Mouse (Mus musculus) left cerebral cortex, adult 11 months (tissue): ENCODE measurements around the gene Ciao1.
"Not testable (repeated sequence)": the region's sequence is repeated elsewhere in the genome, so short reads cannot be mapped to it uniquely, and the experiment has no call there.

Source experiments
- DNase-seq: peaks from one replicate; pipeline ENCODE4 v3.0.0; 2022; ENCODE audit warnings: low spot score

Ciao1 gene

DNA sequence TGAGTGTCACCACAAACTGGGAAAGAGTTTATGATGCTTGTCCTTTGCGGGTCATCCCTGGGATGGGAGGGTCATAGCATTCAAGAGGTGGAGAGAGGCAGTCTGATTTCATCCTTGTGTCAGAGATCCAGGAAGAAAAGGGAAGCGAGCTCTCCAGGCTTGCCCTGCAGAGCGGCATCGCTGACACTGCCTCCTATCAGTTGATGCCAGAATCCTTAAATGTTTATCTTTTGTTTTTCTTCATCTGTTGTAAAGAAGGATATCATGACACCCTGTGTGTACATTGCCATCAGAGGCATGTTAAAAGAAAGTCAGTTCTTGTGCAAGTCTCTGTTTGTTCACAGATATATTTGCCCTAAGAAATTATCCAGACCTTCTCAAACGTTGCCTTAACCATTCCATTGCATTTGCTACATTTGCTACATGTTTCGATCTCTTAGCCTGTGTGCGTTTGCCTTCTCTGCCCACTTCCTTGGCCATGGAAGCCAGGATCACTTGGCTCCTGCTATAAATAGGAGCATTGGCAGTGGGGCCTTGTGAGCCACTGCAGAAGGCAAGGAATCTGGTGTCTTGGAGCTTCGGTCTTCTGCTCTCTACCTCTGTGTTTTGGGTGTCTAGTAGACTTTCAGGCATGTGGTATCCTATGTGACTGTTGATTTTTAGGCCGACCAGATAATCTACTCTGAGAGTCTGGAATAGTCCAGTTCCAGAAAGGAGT is 2.8 kb upstream of the Ciao1 start:
- no peak for DNase-seq

- no peak for DNase-seq
Observed at GRCm38 (mm10) chr2:127248334-127249004, 853 bp upstream of the Ciao1 start.

- DNase-seq: no peak
Observed at GRCm38 (mm10) chr2:127240065-127240464, 7.6 kb downstream of the Ciao1 start.

DNA sequence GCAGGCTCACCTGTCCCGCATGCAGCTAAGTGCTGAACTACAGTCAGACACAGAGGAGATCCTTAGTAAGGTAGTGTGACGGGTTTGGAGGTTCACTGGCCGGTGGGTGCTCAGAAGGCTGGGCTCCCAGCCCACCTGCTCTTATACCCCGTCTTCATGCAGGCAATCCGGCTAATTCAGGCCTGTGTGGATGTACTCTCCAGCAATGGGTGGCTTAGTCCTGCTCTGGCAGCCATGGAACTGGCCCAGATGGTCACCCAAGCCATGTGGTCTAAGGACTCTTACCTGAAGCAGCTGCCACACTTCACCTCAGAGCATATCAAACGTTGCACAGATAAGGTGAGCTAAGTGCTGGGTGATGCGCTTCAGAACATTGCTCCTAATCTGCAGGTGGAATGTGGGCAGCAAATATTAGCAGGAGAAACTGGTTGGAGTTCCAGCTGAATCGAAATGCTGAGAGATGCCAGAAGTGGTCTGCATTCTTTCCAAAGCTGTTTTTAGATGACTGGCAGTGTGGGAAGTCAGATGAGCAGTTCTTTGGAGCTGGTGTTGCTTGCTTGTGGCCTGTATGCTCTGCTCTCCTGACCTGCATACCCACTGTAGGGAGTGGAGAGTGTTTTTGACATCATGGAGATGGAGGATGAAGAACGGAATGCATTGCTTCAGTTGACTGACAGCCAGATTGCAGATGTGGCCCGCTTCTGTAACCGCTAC is 9.6 kb downstream of the Ciao1 start:
- DNase-seq: no peak

DNA sequence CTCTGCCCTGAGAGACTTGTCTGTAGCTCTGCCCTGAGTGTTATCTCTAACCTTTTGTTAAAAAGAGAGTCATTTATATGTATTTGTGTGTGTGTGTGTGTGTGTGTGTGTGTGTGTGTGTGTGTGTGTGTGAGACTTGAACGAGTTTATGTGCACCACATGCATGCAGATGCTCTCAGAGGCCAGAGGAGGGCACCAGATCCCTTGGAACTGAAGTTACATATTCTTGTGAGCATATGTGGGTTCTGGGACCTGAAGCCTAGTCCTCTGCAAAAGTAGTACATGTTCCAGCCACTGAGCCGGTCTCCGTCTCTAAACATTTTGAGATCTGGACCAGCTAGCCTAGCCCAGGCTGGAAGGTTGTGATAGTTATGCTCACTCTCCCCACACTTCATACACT is 22.4 kb downstream of the Ciao1 start:
- DNase-seq: no peak

DNA sequence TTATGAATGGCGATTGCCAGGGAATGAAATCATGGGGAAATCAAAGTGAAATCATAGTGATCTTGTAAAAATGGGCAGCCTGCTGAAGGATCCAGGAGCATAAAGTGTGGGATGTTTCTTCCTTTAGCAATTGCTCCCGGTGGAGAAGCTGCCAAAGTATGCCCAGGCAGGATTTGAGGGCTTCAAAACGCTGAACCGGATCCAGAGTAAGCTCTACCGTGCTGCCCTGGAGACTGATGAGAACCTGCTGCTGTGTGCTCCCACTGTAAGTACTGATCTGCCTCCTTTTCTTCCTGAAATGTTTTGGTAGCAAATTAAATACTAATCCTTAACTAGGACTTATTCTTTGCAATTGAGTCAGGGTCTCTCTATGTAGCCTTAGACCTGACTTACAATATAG is 29.9 kb downstream of the Ciao1 start:
- DNase-seq: no peak

GRCm38 (mm10) chr2:127210701-127211100 is 36.9 kb downstream of the Ciao1 start:
- DNase-seq: no peak

- DNase-seq: no peak
Observed at GRCm38 (mm10) chr2:127208452-127208769, 39.2 kb downstream of the Ciao1 start.

- peak; percentile 93 for DNase-seq
Observed at GRCm38 (mm10) chr2:127207547-127208451, 39.8 kb downstream of the Ciao1 start, which contains the start of the genes 1810024B03Rik and Snrnp200. 1810024B03Rik (minus strand) TSS chr2:127208280. Snrnp200 (plus strand) TSS chr2:127208386.

- DNase-seq: no peak
Observed at GRCm38 (mm10) chr2:127206916-127207315, 40.7 kb downstream of the Ciao1 start.

DNA sequence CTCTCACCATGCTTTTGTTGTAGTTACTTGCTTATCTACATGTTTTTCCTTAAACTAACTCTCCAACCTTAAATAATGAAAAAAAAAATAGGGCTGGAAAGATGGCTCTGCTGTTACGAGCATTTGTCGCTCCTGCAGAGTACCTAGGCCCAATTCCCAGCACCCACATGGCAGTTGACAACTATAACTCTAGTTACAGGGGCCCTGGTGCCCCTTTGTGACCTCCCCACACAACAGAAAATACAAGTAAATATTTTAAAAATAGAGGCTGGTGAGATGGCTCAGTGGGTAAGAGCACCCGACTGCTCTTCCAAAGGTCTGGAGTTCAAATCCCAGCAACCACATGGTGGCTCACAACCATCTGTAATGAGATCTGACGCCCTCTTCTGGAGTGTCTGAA is 41.7 kb downstream of the Ciao1 start:
- not testable (repeated sequence) for DNase-seq

DNA sequence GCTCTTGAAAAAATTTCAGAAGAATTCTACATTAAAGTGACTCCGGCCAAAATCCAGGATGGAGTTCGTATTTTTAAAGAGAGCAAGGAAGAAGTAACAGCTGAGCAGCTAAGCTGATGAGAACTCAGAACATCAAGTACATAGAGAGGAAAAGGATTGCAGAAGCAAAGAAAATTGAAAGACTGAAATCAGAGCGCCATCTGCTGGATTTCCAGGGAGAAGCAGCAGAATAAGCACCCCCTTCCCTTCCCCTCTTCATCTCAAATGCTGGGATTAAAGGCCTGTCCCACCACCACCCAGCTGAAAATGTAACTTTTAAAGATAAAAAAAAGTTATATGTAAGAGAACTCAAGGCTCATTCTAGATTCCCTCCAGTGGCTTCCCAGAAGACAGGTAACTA is 42.7 kb downstream of the Ciao1 start:
- DNase-seq: peak; percentile 23
